Mouse (Mus musculus) testis, postnatal 14 days (tissue): ENCODE measurements around the gene Fis1.
"Not testable (repeated sequence)": the region's sequence is repeated elsewhere in the genome, so short reads cannot be mapped to it uniquely, and the experiment has no call there.

Experiments
- DNase-seq: peaks from one replicate; pipeline ENCODE4 v3.0.0; 2021; ENCODE audit warnings: low spot score

Gene Fis1

GRCm38 (mm10) chr5:136953015-136953414 lies at the start of gene Fis1:
TSS of gene Fis1 (plus strand) at chr5:136953275.
- DNase-seq, result peak; percentile 97

DNA sequence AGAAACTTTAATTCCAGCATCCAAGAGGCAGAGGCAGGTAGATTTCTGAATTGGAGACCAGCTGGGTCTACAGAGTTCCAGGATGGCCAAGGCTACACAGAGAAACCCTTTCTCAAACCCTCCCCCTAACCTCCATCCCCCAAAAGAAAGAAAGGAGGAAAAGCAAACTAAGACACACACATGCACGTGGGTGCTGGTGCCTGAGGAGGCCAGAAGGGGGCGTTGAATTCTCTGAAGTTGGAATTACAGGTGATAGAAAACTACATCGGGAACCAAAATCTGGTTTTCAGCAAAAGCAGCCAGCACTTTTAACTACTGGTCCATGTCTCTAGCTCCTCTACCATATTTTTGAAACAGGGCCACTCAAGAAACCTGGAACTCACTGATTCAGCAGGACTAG lies 48.5 kb upstream of the Fis1 start:
- DNase-seq, result no peak

DNA sequence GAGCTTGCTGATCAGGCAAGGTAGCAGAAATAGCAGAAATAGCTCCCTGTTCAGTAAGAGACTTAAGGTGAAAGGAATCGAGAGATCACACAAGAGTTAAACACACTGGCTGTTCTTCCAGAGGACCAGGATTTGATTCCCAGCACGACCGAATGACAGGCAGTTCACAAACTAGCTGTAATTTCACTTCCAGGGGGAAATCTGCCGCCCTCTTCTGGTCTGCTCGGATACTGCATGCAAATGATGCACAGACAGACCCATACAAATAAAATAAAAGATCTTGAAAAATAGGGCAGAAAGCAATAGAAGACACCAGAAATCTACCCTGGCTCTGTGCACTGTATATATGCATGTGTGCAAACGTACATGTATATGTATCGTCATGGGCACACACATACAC lies 47.4 kb upstream of the Fis1 start:
- no peak for DNase-seq

DNA sequence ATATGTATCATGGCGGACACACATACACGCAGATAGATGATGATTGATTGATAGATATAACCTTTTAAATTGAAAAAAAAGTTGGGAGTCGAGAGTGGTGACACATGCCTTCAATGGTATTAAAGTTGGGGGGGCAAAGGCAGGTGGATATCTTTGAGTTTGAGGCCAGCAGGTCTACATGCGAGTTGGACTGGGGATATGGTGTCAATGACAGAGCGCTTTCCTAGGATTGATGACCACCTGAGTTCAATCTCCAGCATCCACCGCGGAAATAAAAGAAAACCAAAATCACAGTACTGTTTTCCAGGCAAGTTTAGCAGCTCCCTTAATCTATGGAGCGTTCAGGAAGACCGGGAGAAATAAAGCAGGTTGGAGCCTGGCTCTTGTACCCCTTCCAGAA lies 45.5 kb upstream of the Fis1 start:
- no peak for DNase-seq

GRCm38 (mm10) chr5:136907991-136908857 lies 44.9 kb upstream of the Fis1 start, which contains the start of gene Ift22:
TSS of gene Ift22 (plus strand) at chr5:136908150.
- peak; percentile 94 for DNase-seq

DNA sequence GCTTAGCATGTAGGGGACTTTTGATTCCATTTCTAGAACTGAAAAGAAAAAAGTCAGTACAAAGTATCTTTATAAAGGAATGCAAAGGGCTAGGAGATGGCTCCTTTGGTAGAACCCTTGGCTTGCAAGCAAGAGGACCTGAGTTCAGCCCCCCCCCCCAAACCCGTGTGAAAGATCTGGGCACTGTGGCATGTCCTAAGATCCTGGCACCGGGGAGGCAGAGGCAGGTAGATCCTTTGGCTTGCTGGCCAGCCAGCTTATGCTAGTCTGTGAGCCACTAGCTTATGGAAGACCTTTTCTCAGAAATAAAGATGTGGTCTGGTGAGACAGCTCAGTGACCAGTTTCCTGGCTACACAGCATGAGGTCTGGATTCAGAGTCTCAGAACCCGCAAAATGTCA lies 38.9 kb upstream of the Fis1 start:
- DNase-seq, result no peak

DNA sequence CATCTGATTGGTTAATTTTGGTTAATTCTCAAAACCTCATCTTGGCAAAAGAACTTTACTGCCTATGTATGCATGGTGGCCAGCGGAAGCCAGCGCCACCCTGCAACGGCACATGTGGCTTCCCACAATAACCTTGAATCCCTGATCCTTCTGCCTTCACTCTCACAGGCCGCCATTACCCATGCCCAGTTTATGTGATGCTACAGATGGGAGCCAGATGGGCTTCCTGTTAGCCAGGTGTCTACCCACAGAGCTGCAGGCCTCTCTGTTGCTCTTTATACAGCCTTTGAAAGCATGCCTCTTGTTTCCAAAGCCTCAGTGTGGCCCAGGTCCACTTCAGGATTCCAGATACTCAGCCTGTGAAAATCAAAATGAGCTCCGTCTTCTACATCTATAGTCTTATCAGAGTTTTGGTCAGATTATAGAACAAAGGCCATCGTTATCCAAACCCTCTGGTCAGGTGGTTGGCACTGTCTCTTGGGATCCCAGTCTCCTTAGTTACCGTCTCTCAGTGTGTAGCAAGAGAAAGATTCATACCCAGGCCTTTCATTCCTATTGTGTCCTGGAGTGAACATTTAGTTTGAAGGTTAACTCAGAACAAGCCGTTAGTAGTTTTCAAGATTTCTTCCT lies 35.3 kb upstream of the Fis1 start:
- DNase-seq, result no peak

DNA sequence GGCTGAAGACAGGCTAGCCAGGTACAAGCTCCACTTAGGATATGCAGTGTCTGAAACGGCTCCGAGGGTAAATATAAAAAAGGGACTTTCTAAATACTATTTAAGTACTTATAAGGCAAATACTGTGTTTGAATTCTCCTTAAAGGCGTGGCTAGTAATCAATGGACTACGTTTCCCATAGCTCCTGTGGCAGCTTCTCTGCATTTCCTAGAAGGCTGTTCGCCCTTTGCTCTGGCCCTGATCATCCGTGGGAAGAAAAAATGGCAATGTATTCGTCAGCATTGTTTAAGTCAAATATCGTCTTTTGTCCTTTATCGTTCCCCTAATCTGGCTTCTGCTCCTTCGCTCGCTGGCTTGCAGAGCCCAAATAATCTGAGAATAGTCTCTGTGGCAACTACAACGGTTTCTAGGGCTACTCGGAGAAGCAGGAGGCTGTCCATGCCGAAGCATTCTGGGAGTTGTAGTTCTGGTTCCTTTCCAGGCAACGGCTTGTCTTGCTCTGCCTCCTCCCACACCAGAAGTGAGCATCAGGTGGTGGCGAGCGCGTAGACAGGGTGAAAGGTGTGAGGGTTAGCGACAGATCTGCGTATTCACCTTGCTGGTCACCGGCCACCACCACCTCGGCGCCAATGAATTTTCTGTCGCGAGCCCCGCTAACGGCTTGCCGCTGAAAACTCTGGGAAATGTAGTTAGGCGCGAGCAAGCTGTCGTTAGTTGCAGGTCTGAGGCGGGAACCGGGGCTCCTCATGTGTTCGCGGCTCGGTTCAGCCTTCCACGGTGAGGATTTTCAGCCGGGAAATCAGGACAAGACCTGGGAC lies 34.2 kb upstream of the Fis1 start:
- peak; percentile 77 for DNase-seq

GRCm38 (mm10) chr5:136919546-136920301 lies 33.4 kb upstream of the Fis1 start:
- no peak for DNase-seq

DNA sequence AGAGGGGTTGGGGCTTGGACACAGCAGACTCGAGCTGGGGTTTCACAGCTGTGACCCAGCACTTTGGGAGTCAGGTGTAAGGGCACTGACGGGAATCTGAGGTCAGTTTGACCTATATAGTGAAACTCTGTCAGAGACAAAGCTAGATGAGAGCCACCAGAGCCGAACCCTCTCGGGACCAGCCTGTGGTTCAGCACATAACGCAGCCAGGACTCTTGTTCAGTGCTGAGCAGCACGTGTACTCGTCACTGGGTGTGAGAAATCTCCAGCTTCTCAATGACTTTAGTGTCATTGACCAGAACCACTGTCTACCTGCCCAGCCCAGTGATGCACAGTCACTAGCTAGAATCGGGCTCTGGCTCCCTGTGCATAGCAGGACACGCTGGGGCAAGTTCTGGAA lies 30.2 kb upstream of the Fis1 start:
- DNase-seq, result no peak

- no peak for DNase-seq
Observed at GRCm38 (mm10) chr5:136923751-136924478, 29.2 kb upstream of the Fis1 start.

DNA sequence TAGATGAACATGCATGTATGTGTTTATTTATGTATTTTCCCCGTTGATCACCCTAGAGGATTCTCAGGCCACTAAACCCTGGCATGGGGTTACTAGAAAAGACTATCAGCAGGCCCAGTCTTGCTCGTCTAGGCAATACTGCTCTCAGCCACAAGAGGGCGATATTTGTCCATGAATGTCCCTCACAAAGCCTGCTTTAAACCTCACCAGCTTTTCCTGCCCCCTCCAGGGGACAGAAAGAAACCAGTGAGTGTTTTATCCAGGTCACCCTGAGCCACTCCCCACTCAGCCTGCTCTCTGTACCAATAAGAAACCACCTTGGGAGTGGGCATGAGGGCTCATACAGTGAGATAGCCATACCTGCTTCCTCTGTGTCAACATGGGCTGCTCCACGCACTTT lies 24.0 kb upstream of the Fis1 start:
- DNase-seq, result peak; percentile 71

GRCm38 (mm10) chr5:136931896-136932295 lies 21.2 kb upstream of the Fis1 start:
- no peak for DNase-seq

- DNase-seq, result no peak
Observed at GRCm38 (mm10) chr5:136932956-136933355, 20.1 kb upstream of the Fis1 start.

DNA sequence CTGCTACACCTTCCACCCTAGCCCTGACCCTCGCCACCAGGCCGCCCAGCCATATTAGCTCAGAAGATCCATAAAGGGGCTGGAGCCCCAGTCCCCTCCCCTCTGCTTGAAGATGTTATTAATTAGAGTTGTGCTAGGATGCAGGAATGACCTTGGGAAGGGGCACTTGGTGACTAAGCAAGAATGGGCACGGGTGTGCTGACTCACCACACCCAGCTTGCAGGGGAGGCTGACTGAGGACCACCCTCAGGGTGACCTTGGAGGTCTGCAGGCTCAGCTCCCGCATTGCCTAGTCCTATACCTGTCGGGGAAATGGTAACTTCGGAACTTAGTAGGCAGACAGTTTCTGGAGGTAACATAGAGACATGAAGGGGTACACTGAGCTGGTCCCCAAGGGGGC lies 19.1 kb upstream of the Fis1 start:
- no peak for DNase-seq

GRCm38 (mm10) chr5:136935905-136936695 lies 17.0 kb upstream of the Fis1 start:
- no peak for DNase-seq

GRCm38 (mm10) chr5:136936750-136937149 lies 16.3 kb upstream of the Fis1 start:
- no peak for DNase-seq

DNA sequence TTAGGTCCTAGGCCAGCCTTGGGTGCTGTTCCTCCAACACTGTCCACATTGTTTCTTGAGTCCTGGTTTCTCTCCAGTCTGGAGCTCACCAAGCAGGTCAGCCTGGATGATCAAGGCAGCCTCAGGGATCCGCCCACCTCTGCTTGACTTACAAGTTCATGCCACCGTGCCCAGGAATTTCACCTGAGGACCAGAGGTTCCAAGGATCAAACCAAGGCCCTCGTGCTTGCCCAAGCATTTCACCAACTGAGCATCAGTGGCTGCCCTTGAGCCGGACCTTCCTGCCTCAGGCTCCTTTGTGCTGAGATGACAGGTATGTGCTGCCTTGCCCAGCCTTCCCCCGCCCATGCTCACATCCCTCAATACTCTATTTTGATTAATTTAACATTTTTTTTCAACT lies 15.5 kb upstream of the Fis1 start:
- DNase-seq, result no peak

- DNase-seq, result peak; percentile 60
Observed at GRCm38 (mm10) chr5:136939284-136939683, 13.8 kb upstream of the Fis1 start.

- not testable (repeated sequence) for DNase-seq
Observed at GRCm38 (mm10) chr5:136940029-136940428, 13.0 kb upstream of the Fis1 start.
